Mouse (Mus musculus): Measurements from ENCODE around the gene Gm45337.
A peak's percentile ranks its signal among the peaks of the same experiment; 100 is the strongest.
"Not testable (repeated sequence)": the region's sequence is repeated elsewhere in the genome, so short reads cannot be mapped to it uniquely, and the experiment has no call there.

The Gm45337 gene

GRCm38 (mm10) chr7:142144507-142144906 is at the start of gene Gm45337:
TSS of gene Gm45337 (minus strand) at chr7:142144607.
- DNase-seq (ENCODE audit: extremely low read depth, insufficient read length, low spot score): no peak

GRCm38 (mm10) chr7:142190289-142190688 is 45.9 kb upstream of the Gm45337 start, which contains the start of gene Gm10153:
TSS of gene Gm10153 (minus strand) at chr7:142190389.
- DNase-seq (ENCODE audit: extremely low read depth, insufficient read length, low spot score): no peak

- no peak for DNase-seq (ENCODE audit: extremely low read depth, insufficient read length, low spot score)
These were observed 43.7 kb upstream of the Gm45337 start for GRCm38 (mm10) chr7:142188156-142188555.

GRCm38 (mm10) chr7:142181021-142181420 is 36.6 kb upstream of the Gm45337 start:
- no peak for DNase-seq (ENCODE audit: extremely low read depth, insufficient read length, low spot score)

GRCm38 (mm10) chr7:142178685-142179084 is 34.3 kb upstream of the Gm45337 start:
- DNase-seq (ENCODE audit: extremely low read depth, insufficient read length, low spot score): no peak

- not testable (repeated sequence) for DNase-seq (ENCODE audit: extremely low read depth, insufficient read length, low spot score)
These were observed 31.5 kb upstream of the Gm45337 start, which contains the start of gene Krtap5-2 for GRCm38 (mm10) chr7:142175905-142176304. TSS of gene Krtap5-2 (minus strand) at chr7:142176005.

GRCm38 (mm10) chr7:142169836-142170235 is 25.4 kb upstream of the Gm45337 start:
- no peak for DNase-seq (ENCODE audit: extremely low read depth, insufficient read length, low spot score)

GRCm38 (mm10) chr7:142165639-142166038 is 21.2 kb upstream of the Gm45337 start, which contains the start of gene Gm4553:
TSS of gene Gm4553 (minus strand) at chr7:142165739.
- not testable (repeated sequence) for DNase-seq (ENCODE audit: extremely low read depth, insufficient read length, low spot score)

GRCm38 (mm10) chr7:142159366-142159765 is 15.0 kb upstream of the Gm45337 start:
- DNase-seq (ENCODE audit: extremely low read depth, insufficient read length, low spot score): no peak

- DNase-seq (ENCODE audit: extremely low read depth, insufficient read length, low spot score): not testable (repeated sequence)
These were observed 12.6 kb upstream of the Gm45337 start, which contains the start of gene Gm29735 for GRCm38 (mm10) chr7:142157013-142157412. TSS of gene Gm29735 (minus strand) at chr7:142157113.

GRCm38 (mm10) chr7:142155308-142155707 is 10.9 kb upstream of the Gm45337 start:
- no peak for DNase-seq (ENCODE audit: extremely low read depth, insufficient read length, low spot score)

- DNase-seq (ENCODE audit: extremely low read depth, insufficient read length, low spot score): no peak
These were observed 7.8 kb upstream of the Gm45337 start for GRCm38 (mm10) chr7:142152191-142152590.

GRCm38 (mm10) chr7:142148633-142149032 is 4.2 kb upstream of the Gm45337 start:
- DNase-seq (ENCODE audit: extremely low read depth, insufficient read length, low spot score): no peak

GRCm38 (mm10) chr7:142146033-142146432 is 1.6 kb upstream of the Gm45337 start:
- no peak for DNase-seq (ENCODE audit: extremely low read depth, insufficient read length, low spot score)

GRCm38 (mm10) chr7:142145413-142145940 is 1.1 kb upstream of the Gm45337 start:
- no peak for DNase-seq (ENCODE audit: extremely low read depth, insufficient read length, low spot score)

- DNase-seq (ENCODE audit: extremely low read depth, insufficient read length, low spot score): peak; percentile 54
These were observed 849 bp downstream of the Gm45337 start for GRCm38 (mm10) chr7:142143506-142144010.

GRCm38 (mm10) chr7:142140696-142141095 is 3.7 kb downstream of the Gm45337 start:
- DNase-seq (ENCODE audit: extremely low read depth, insufficient read length, low spot score): no peak

GRCm38 (mm10) chr7:142135934-142136333 is 8.5 kb downstream of the Gm45337 start, which contains the start of gene Gm39115:
TSS of gene Gm39115 (minus strand) at chr7:142136034.
- not testable (repeated sequence) for DNase-seq (ENCODE audit: extremely low read depth, insufficient read length, low spot score)

- DNase-seq (ENCODE audit: extremely low read depth, insufficient read length, low spot score): no peak
These were observed 10.0 kb downstream of the Gm45337 start for GRCm38 (mm10) chr7:142134206-142134995.

- DNase-seq (ENCODE audit: extremely low read depth, insufficient read length, low spot score): no peak
These were observed 15.6 kb downstream of the Gm45337 start for GRCm38 (mm10) chr7:142128843-142129242.

GRCm38 (mm10) chr7:142120629-142121028 is 23.8 kb downstream of the Gm45337 start, which contains the start of gene Gm45618:
TSS of gene Gm45618 (minus strand) at chr7:142120729.
- DNase-seq (ENCODE audit: extremely low read depth, insufficient read length, low spot score): not testable (repeated sequence)
